Mouse (Mus musculus): ENCODE measurements at regions not wholly inside any gene's neighbourhood (a gene's known extent, or its start where the extent isn't known, plus 50 kb on each side); places are given as distances from the start of the nearest gene placed in this dataset.

GRCm38 (mm10) chr3:12635857-12636256, 1844.6 kb upstream of the Slc7a12 start:
- H3K4me3 ChIP-seq (ENCODE audit: low read depth, low read length): no peak overlapping the region
- H3K4me1 ChIP-seq (ENCODE audit: control insufficient read depth, insufficient read depth): no peaks in the 10 kb centered on the region
- TF ChIP-seq CTCF (IDR thresholded peaks at IDR 0.05; ENCODE audit: low read depth) (no peak), EP300 (IDR thresholded peaks at IDR 0.05; ENCODE audit: low read depth) (no peak)
- H3K27ac ChIP-seq (ENCODE audit: low read depth): no peak overlapping the region
- H3K36me3 ChIP-seq (replicated peaks; ENCODE audit: control insufficient read depth, insufficient read depth, low read length): no peaks in the 10 kb centered on the region
- no peaks in the 10 kb centered on the region for H3K9me3 ChIP-seq (replicated peaks; ENCODE audit: control insufficient read depth, low read length)
- no peak overlapping the region for H3K4me2 ChIP-seq (ENCODE audit: low read depth, low read length)
- no peak for ATAC-seq (ENCODE audit: insufficient read depth, low read depth)
- WGBS: 44% methylated on average over 1 of the region's 1 CpGs
- H3K9ac ChIP-seq (replicated peaks; ENCODE audit: low read depth, low read length): no peak overlapping the region
- DNase-seq (ENCODE audit: low spot score): no peak
- H3K27me3 ChIP-seq (ENCODE audit: control insufficient read depth, insufficient read depth, low read length): no peaks in the 10 kb centered on the region

GRCm38 (mm10) chr3:12663473-12663872, 1817.0 kb upstream of the Slc7a12 start:
- Histone ChIP-seq H3K36me3 (replicated peaks; ENCODE audit: control insufficient read depth, insufficient read depth, low read length) (no peaks in the 10 kb centered on the region), H3K9ac (replicated peaks; ENCODE audit: low read depth, low read length) (no peak overlapping the region), H3K9me3 (replicated peaks; ENCODE audit: control insufficient read depth, low read length) (no peaks in the 10 kb centered on the region), H3K27me3 (ENCODE audit: control insufficient read depth, insufficient read depth, low read length) (no peaks in the 10 kb centered on the region), H3K27ac (ENCODE audit: low read depth) (no peak overlapping the region), H3K4me1 (ENCODE audit: control insufficient read depth, insufficient read depth) (no peaks in the 10 kb centered on the region), H3K4me3 (ENCODE audit: low read depth, low read length) (peak overlapping the region; percentile 13; the same call in 1 of the 2 replicates), H3K4me2 (ENCODE audit: low read depth, low read length) (no peak overlapping the region)
- TF ChIP-seq EP300 (IDR thresholded peaks at IDR 0.05; ENCODE audit: low read depth) (no peak), CTCF (IDR thresholded peaks at IDR 0.05; ENCODE audit: low read depth) (no peak)
- DNase-seq (ENCODE audit: low spot score) (no peak), ATAC-seq (ENCODE audit: insufficient read depth, low read depth) (no peak)
- WGBS: 81% methylated on average over 14 of the region's 14 CpGs

Measured in heart, postnatal 0 days (tissue).